Mouse (Mus musculus) E14TG2a.4 (cell line): ENCODE measurements at regions not wholly inside any gene's neighbourhood (a gene's known extent, or its start where the extent isn't known, plus 50 kb on each side); places are given as distances from the start of the nearest gene placed in this dataset.

ENCODE experiments used
- CTCF ChIP-seq: conservative IDR thresholded peaks from 2 replicates; pipeline ENCODE4 v1.5.1; 2014; ENCODE audit warnings: low read length
- POU5F1 ChIP-seq: IDR thresholded peaks from 2 replicates; pipeline ENCODE4 v1.6.1; 2014; ENCODE audit warnings: low read length, borderline replicate concordance

- no peak for TF ChIP-seq CTCF
- no peak for TF ChIP-seq POU5F1
These were observed 69.1 kb upstream of the Gnaq start for GRCm38 (mm10) chr19:16063533-16063915.
